Mouse (Mus musculus) inflammation-experienced regulatory T-cells (primary cell): Measurements from ENCODE around the gene Cpn2. TPM values are rescaled to one million over a fixed set of nuclear protein-coding genes. Genes with fewer than 3 reads are reported as not detected.

Source experiments
- polyA plus RNA-seq, 2 experiments: library from polyadenylated mRNA; unstranded; fragments of 100-300 nt; shearing (Covaris generic); gene quantifications; one replicate each; pipeline ENCODE4 v1.2.1; 2017

Gene Cpn2
- polyA plus RNA-seq = under 1 TPM; 0.07 to 0.69 TPM

DNA sequence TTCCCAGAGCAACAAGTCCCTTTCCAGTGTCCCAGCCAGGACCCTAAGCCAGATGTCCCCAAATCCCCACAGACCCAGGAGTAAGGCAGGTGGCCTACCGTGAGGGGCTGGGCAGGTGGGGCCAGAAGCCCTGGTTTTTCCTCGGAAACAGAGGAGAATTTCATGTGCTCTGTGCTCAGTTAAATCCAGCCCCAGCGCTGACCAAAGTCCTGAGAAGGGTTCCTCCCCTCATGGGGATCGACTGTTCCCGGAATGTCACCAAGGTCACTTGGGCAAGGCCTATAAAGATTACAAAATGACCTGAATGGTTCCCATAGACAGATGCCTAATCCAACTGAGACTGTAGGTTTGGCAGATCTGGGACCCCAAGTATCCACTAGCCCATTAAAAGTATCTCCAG, at the start of gene Cpn2:
TSS of gene Cpn2 (minus strand) at position 141 of the 400 bp plus-strand sequence.

GRCm38 (mm10) chr16:30310647-30311046, 43.3 kb upstream of the Cpn2 start, which contains the start of gene Gp5:
Gene Gp5 (minus strand): TSS chr16:30310779.

DNA sequence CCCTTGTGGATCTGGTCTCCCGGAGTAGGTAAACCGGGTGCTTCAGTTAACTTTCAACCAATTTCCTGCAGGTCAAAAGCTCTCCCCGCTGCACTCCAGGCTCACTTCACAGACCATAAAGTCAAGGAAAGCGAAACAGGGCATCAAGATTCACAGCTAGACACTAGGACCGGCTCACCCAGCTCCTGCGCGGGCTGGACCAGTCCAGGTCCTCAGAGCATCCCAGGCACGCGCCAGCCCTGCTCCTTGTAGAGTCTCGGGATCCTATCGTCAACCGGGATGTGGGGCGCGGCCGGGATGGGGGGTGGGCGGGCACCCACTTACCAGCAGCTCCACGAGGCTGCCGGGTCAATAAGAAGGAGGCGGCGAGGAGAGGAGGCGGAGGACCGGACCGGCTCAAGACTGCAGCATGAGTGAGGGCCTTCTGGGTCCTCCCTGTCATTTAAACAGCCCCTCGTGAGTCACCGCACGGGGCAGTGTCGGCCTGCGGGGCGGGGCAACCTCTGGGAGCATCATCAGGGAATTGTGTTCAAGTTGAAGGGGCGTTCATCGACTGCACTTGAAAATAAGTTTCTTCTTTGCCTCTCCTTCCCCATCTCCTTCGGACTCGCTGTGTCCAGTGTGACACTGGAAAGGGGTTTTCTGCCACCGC, 15.7 kb upstream of the Cpn2 start, which contains the start of gene Lrrc15:
TSS of gene Lrrc15 (minus strand) at position 413 of the 652 bp plus-strand sequence.

Other genes starting within 250 kb of the Cpn2 start
- under 1 TPM in 1 of 2 experiments, not detected in 1; 0.68 TPM for gene Hes1, start 203.1 kb downstream of the Cpn2 start, polyA plus RNA-seq
- gene Lrrc15, start 15.8 kb upstream of the Cpn2 start, polyA plus RNA-seq = under 1 TPM; 0.04 to 0.27 TPM
- gene Gp5, start 43.3 kb upstream of the Cpn2 start, polyA plus RNA-seq = 1 to 10 TPM in 1 of 2 experiments, under 1 TPM in 1; 0.35 to 3.1 TPM
- 10 to 100 TPM; 37.9 to 47.6 TPM for gene Atp13a3, start 138.5 kb upstream of the Cpn2 start, polyA plus RNA-seq